Comparison of ENCODE assay signal across 8 mouse cellular contexts in genomic region chr15:85646639-85647277, GRCm38 (mm10).
DNase-seq lines count a peak whose midpoint lies in the region; ATAC-seq and TF ChIP-seq lines count a peak whose summit lies in the region.

No protein-coding gene starts in this region.

- peaks cover 7% of the 10 kb centered on the region for H3K79me2 ChIP-seq in C2C12 (ENCODE audit: control insufficient read depth, insufficient read depth)

- H3K27ac ChIP-seq in heart, embryonic 16.5 days (ENCODE audit: low read length) = peak overlapping the region; percentile 83
- no peak overlapping the region for H3K27ac ChIP-seq in liver, postnatal 0 days (ENCODE audit: low read depth)

- no peaks in the 10 kb centered on the region for H3K9me3 ChIP-seq in heart, embryonic 16.5 days (replicated peaks; ENCODE audit: control insufficient read depth, low read length)
- no peaks in the 10 kb centered on the region for H3K9me3 ChIP-seq in liver, postnatal 0 days (ENCODE audit: low read length)

- H3K4me1 ChIP-seq in heart, embryonic 16.5 days (ENCODE audit: control insufficient read depth, insufficient read depth, low read length) = peaks cover 16% of the 10 kb centered on the region
- H3K4me1 ChIP-seq in liver, postnatal 0 days (ENCODE audit: insufficient read depth) = peaks cover 10% of the 10 kb centered on the region

- peak; percentile 21 for DNase-seq in adrenal gland, adult 8-10 months
- DNase-seq in adrenal gland, adult 18-20 months (ENCODE audit: low spot score in 2 of 2) = no peak
- DNase-seq in liver, postnatal 0 days = no peak
- no peak for DNase-seq in ovary, adult 18-20 months (ENCODE audit: low spot score)
- no peak for DNase-seq in frontal cortex, postnatal 25 days (ENCODE audit: low spot score in 2 of 2)
- no peak for DNase-seq in spleen, postnatal 14 days (ENCODE audit: low spot score in 2 of 2)

- no peaks in the 10 kb centered on the region for H3K36me3 ChIP-seq in C2C12 (ENCODE audit: control insufficient read depth, insufficient read depth)
- H3K36me3 ChIP-seq in heart, embryonic 16.5 days (ENCODE audit: control insufficient read depth, insufficient read depth) = no peaks in the 10 kb centered on the region
- no peaks in the 10 kb centered on the region for H3K36me3 ChIP-seq in liver, postnatal 0 days (replicated peaks; ENCODE audit: insufficient read depth, low read length)

- no peaks in the 10 kb centered on the region for H3K79me3 ChIP-seq in C2C12 (ENCODE audit: low read depth)

- no peak overlapping the region for H3ac ChIP-seq in C2C12 (ENCODE audit: control insufficient read depth, insufficient read length, low read depth)

- 28% methylated on average over 10 of the region's 10 CpGs for WGBS in heart, embryonic 16.5 days
- WGBS in liver, postnatal 0 days (ENCODE audit: insufficient replicate concordance) = 21% methylated on average over 10 of the region's 10 CpGs

- no peaks in the 10 kb centered on the region for H3K27me3 ChIP-seq in C2C12 (ENCODE audit: control insufficient read depth, insufficient read depth, insufficient read length)
- H3K27me3 ChIP-seq in heart, embryonic 16.5 days (ENCODE audit: control insufficient read depth, insufficient read depth, low read length) = no peaks in the 10 kb centered on the region
- peaks cover 14% of the 10 kb centered on the region; the same call in 1 of the 2 replicates for H3K27me3 ChIP-seq in liver, postnatal 0 days (ENCODE audit: insufficient read depth, low read length)

- ATAC-seq in heart, embryonic 16.5 days (replicated peaks; ENCODE audit: extremely low read depth, insufficient read depth, low FRiP score) = peak; percentile 20; the same call in 1 of the 2 replicates
- no peak for ATAC-seq in liver, postnatal 0 days

- peak overlapping the region; percentile 91 for H3K4me2 ChIP-seq in heart, embryonic 16.5 days (ENCODE audit: low read depth, low read length)
- peak overlapping the region; percentile 74 for H3K4me2 ChIP-seq in liver, postnatal 0 days (ENCODE audit: low read depth, low read length)

- no peak for TF ChIP-seq CTCF in C2C12 (IDR thresholded peaks at IDR 0.05; ENCODE audit: control insufficient read depth, insufficient read depth, insufficient read length)
- TF ChIP-seq CTCF in liver, postnatal 0 days (IDR thresholded peaks at IDR 0.05; ENCODE audit: low read depth) = no peak

- peak overlapping the region; percentile 88 for H3K9ac ChIP-seq in heart, embryonic 16.5 days (ENCODE audit: low read length)
- peak overlapping the region; percentile 72 for H3K9ac ChIP-seq in liver, postnatal 0 days (replicated peaks)

- TF ChIP-seq EP300 in liver, postnatal 0 days (IDR thresholded peaks at IDR 0.05; ENCODE audit: low read depth) = no peak

- peak overlapping the region; percentile 26 for H3K4me3 ChIP-seq in C2C12 (ENCODE audit: insufficient read depth, poor library complexity, severe bottlenecking)
- H3K4me3 ChIP-seq in heart, embryonic 16.5 days (ENCODE audit: low read length) = peak overlapping the region; percentile 69
- H3K4me3 ChIP-seq in liver, postnatal 0 days (ENCODE audit: low read depth, low read length) = peak overlapping the region; percentile 52

TF ChIP-seq in C2C12, 6 proteins besides CTCF, POLR2A, EP300 and RAD21:
- no peak for TF ChIP-seq MAX (IDR thresholded peaks at IDR 0.05)
- no peak for TF ChIP-seq USF1 (IDR thresholded peaks at IDR 0.05; ENCODE audit: low read depth)
- TF ChIP-seq CEBPB (IDR thresholded peaks at IDR 0.05; ENCODE audit: low read depth) = no peak
- no peak for TF ChIP-seq MYOG (IDR thresholded peaks at IDR 0.05; ENCODE audit: control insufficient read depth, extremely low read depth, insufficient read length)
- no peak for TF ChIP-seq MYOD1 (IDR thresholded peaks at IDR 0.05; ENCODE audit: control insufficient read depth, insufficient read length, low read depth)
- no peak for TF ChIP-seq FOSL1 (IDR thresholded peaks at IDR 0.05; ENCODE audit: insufficient read depth, low read length, poor library complexity, severe bottlenecking)
